Mouse (Mus musculus) embryonic fibroblast, embryonic 13.5 days (primary cell): Measurements from ENCODE around the gene 4930412O13Rik.

Experiments used
- CTCF ChIP-seq: IDR thresholded peaks from 2 replicates; pipeline ENCODE4 v1.5.1; 2011; ENCODE audit warnings: mild to moderate bottlenecking, control low read depth, low read length, moderate library complexity, borderline replicate concordance; ENCODE audit not compliant: insufficient read depth
- POLR2A ChIP-seq: IDR thresholded peaks from 2 replicates; pipeline ENCODE4 v1.6.1; 2011; ENCODE audit warnings: low read depth, mild to moderate bottlenecking, control low read depth, low read length, moderate library complexity

- no peak for TF ChIP-seq CTCF
- TF ChIP-seq POLR2A, result no peak
These were observed 37.8 kb downstream of the 4930412O13Rik start for GRCm38 (mm10) chr2:9918691-9919471.
